Mouse (Mus musculus): ENCODE data around the gene Pilra. TPM values are rescaled to one million over a fixed set of nuclear protein-coding genes. Genes with fewer than 3 reads are reported as not detected.

Gene Pilra
- total RNA-seq, 2 experiments from 2014 or later: 0.91 to 1.0 TPM

GRCm38 (mm10) chr5:137781661-137782060 is 54.4 kb downstream of the Pilra start:
- intact Hi-C loops (cut with DNase I): no loop called here
- no peak for DNase-seq

- DNase-seq: peak; percentile 27
- intact Hi-C loops (cut with DNase I): no loop called here
Observed at GRCm38 (mm10) chr5:137779053-137779933, 56.8 kb downstream of the Pilra start.

GRCm38 (mm10) chr5:137778635-137779034 is 57.4 kb downstream of the Pilra start, which contains the start of gene Ppp1r35:
Gene Ppp1r35, plus strand, starts transcription at chr5:137778849.
- intact Hi-C loops (cut with DNase I): no loop called here
- DNase-seq: peak; percentile 97

GRCm38 (mm10) chr5:137777267-137777845 is 58.7 kb downstream of the Pilra start:
- no peak for DNase-seq
- intact Hi-C loops (cut with DNase I): no loop called here

- no peak for DNase-seq
- intact Hi-C loops (cut with DNase I): no loop called here
Observed at GRCm38 (mm10) chr5:137776408-137776918, 59.6 kb downstream of the Pilra start.

- intact Hi-C loops (cut with DNase I): no loop called here
- no peak for DNase-seq
Observed at GRCm38 (mm10) chr5:137775587-137776290, 60.3 kb downstream of the Pilra start.

- no peak for DNase-seq
- intact Hi-C loops (cut with DNase I): no loop called here
Observed at GRCm38 (mm10) chr5:137772755-137773154, 63.3 kb downstream of the Pilra start.

Other genes starting within 250 kb of the Pilra start
- gene Mospd3, start 235.2 kb downstream of the Pilra start, total RNA-seq (2021): 10 to 100 TPM; 55.0 to 57.1 TPM
- 10 to 100 TPM; 12.6 to 15.1 TPM for gene Pcolce, start 222.5 kb downstream of the Pilra start, total RNA-seq (2021)
- under 1 TPM in 1 of 2 experiments, not detected in 1; 0.20 TPM for gene Fbxo24, start 207.3 kb downstream of the Pilra start, total RNA-seq (2021)
- gene Lrch4, start 207.2 kb downstream of the Pilra start, total RNA-seq (2021): 10 to 100 TPM; 13.7 to 13.9 TPM
- 10 to 100 TPM in 1 of 2 experiments, 1 to 10 TPM in 1; 9.9 to 10.2 TPM for gene Gm20605, start 207.1 kb downstream of the Pilra start, total RNA-seq (2021)
- gene Sap25, start 194.9 kb downstream of the Pilra start, total RNA-seq (2021): 1 to 10 TPM; 2.8 to 4.9 TPM
- gene Irs3, start 190.6 kb downstream of the Pilra start, total RNA-seq (2021): under 1 TPM in 1 of 2 experiments, not detected in 1; 0.28 TPM
- 10 to 100 TPM; 23.9 to 24.7 TPM for gene Agfg2, start 151.6 kb downstream of the Pilra start, total RNA-seq (2021)
- gene Nyap1, start 94.7 kb downstream of the Pilra start, total RNA-seq (2021): 100 to 1,000 TPM; 195 to 197 TPM
- 10 to 100 TPM; 61.6 to 71.9 TPM for gene Tsc22d4, start 90.6 kb downstream of the Pilra start, total RNA-seq (2021)
- gene Ppp1r35, start 57.4 kb downstream of the Pilra start, total RNA-seq (2021): 10 to 100 TPM; 28.4 to 38.6 TPM
- 10 to 100 TPM; 32.9 to 35.2 TPM for gene Mepce, start 48.6 kb downstream of the Pilra start, total RNA-seq (2021)
- gene Zcwpw1, start 48.5 kb downstream of the Pilra start, total RNA-seq (2021): 1 to 10 TPM; 5.4 to 6.1 TPM
- gene Pilrb1, start 21.8 kb upstream of the Pilra start, total RNA-seq (2021): not detected
- gene Pilrb2, start 35.5 kb upstream of the Pilra start, total RNA-seq (2021): not detected
- not detected for gene Cyp3a13, start 85.3 kb upstream of the Pilra start, total RNA-seq (2021)
- under 1 TPM; 0.58 to 0.76 TPM for gene Gjc3, start 126.8 kb upstream of the Pilra start, total RNA-seq (2021)
- gene Azgp1, start 145.2 kb upstream of the Pilra start, total RNA-seq (2021): not detected
- not detected for gene Smok3a, start 185.0 kb upstream of the Pilra start, total RNA-seq (2021)
- not detected for gene Smok3b, start 185.1 kb upstream of the Pilra start, total RNA-seq (2021)
- gene Smok3c, start 216.9 kb upstream of the Pilra start, total RNA-seq (2021): not detected
- gene Zkscan1, start 248.8 kb upstream of the Pilra start, total RNA-seq (2021): 10 to 100 TPM; 44.6 to 45.1 TPM